Mouse (Mus musculus) CD8-positive naive resting alpha-beta T cell, adult 2 months (primary cell): ENCODE data around the gene Cerk.

Experiments used
- DNase-seq, 2 experiments: peaks; one replicate each; pipeline ENCODE4 v3.0.0; 2022; ENCODE audit warnings: low read depth in 2 of 2, low spot score in 2 of 2

The Cerk gene

DNA sequence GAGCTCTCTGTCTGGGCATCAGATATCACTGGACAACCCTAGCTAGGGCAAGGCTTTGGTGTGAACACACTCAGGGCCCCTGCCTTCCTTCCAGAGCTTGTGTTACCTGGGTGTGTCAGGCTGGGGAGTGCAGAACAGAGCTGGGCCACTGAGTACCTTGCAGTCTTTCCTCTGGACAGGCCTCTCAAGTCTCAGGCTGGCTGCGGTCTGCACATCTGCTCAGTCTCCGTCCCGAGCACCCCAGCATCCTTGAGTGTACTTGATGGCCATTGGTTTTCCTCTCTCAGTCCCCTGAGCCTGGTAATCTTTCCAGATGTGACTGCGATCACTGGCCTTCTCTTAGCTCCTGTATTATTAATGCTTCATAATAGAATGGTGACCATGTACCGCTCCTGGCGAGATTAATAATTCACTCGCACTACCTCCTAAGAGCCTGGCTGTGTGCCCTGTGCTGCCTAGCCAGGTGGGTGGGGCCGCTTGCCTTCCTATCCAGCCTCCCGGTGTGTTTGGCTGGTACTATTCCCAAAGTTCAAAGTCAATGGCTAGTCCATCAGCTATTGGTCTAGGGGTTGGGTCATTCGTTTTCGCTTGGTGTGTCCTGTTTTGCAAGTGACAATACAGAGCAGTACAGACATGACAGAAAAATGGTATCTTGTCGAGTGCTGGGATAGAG lies 93.8 kb downstream of the Cerk start:
- DNase-seq, result no peak

- DNase-seq, result no peak
Measured at GRCm38 (mm10) chr15:86091201-86091997, 94.5 kb downstream of the Cerk start.

- DNase-seq, result no peak
Measured at GRCm38 (mm10) chr15:86090578-86090977, 95.4 kb downstream of the Cerk start.

DNA sequence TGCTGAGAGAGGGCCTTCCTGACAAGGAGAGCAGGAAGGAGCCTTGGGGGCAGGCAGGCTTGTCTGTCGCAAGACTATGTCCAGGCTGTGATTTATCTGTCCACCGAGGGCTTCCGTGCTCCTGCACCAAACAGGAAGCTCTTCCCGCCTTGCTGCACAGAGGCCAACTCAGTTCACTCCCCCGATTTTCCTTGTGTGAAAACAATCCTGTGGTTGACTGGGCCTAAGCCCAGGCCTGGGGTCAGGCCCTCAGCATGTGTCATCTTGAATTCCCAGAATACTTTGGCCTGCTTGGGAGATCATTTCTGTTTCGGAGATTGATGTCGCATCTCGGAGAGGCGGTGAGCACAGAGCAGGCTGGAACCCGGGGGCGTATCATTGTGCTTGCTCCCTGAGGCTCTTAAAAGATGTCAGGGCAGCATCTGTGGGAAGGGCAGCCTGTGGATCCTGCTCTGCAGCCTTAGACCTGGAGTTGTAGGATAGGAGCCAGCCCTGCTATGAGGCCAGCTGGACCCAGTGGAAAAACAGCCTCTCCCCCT lies 95.9 kb downstream of the Cerk start:
- DNase-seq, result no peak
